Mouse (Mus musculus): ENCODE measurements around the gene Gh. TPM values are rescaled to one million over a fixed set of nuclear protein-coding genes. Genes with fewer than 3 reads are reported as not detected.

The Gh gene
- polyA plus RNA-seq, 1 experiment from 2014 or later = not detected

- peak overlapping the region; percentile 21 for H3K4me3 ChIP-seq (ENCODE audit: low read depth, low read length)
- DNase-seq (ENCODE audit: low spot score) = peak; percentile 88
- 45% methylated on average over 15 of the region's 15 CpGs for WGBS
These were observed 34.3 kb downstream of the Gh start for GRCm38 (mm10) chr11:106267311-106267852.

GRCm38 (mm10) chr11:106266431-106266830, 35.2 kb downstream of the Gh start:
- no peak overlapping the region for H3K9ac ChIP-seq (ENCODE audit: low read length)
- H3K9me3 ChIP-seq (ENCODE audit: control insufficient read depth, low read length) = no peaks in the 10 kb centered on the region
- no peaks in the 10 kb centered on the region for H3K27me3 ChIP-seq (ENCODE audit: control insufficient read depth, insufficient read depth, low read length)
- H3K27ac ChIP-seq (replicated peaks) = peak overlapping the region; percentile 92; the same call in 1 of the 2 replicates
- peaks cover 19% of the 10 kb centered on the region for H3K4me1 ChIP-seq (replicated peaks; ENCODE audit: control insufficient read depth, insufficient read depth)
- TF ChIP-seq CTCF (IDR thresholded peaks at IDR 0.05; ENCODE audit: low read depth) = no peak
- no peak for TF ChIP-seq EP300 (optimal IDR thresholded peaks at IDR 0.05)
- 93% methylated on average over 10 of the region's 10 CpGs for WGBS
- no peak overlapping the region for H3K4me2 ChIP-seq (replicated peaks; ENCODE audit: low read depth)
- H3K4me3 ChIP-seq (ENCODE audit: low read depth, low read length) = no peak overlapping the region
- ATAC-seq (ENCODE audit: low FRiP score, low TSS enrichment) = no peak
- no peak for DNase-seq (ENCODE audit: low spot score)
- peaks cover 43% of the 10 kb centered on the region for H3K36me3 ChIP-seq (ENCODE audit: control insufficient read depth, insufficient read depth, low read length)

More at GRCm38 (mm10) chr11:106267311-106267852, 34.3 kb downstream of the Gh start:
- H3K9me3 ChIP-seq (ENCODE audit: control insufficient read depth, low read length) = no peaks in the 10 kb centered on the region
- peak overlapping the region; percentile 46 for H3K4me2 ChIP-seq (replicated peaks; ENCODE audit: low read depth)
- peak overlapping the region; percentile 92 for H3K27ac ChIP-seq (replicated peaks)
- peaks cover 37% of the 10 kb centered on the region for H3K36me3 ChIP-seq (ENCODE audit: control insufficient read depth, insufficient read depth, low read length)
- no peaks in the 10 kb centered on the region for H3K27me3 ChIP-seq (ENCODE audit: control insufficient read depth, insufficient read depth, low read length)
- peak; percentile 62 for ATAC-seq (ENCODE audit: low FRiP score, low TSS enrichment)
- H3K4me1 ChIP-seq (replicated peaks; ENCODE audit: control insufficient read depth, insufficient read depth) = peaks cover 19% of the 10 kb centered on the region
- peak overlapping the region; percentile 50; the same call in 1 of the 2 replicates for H3K9ac ChIP-seq (ENCODE audit: low read length)
- no peak for TF ChIP-seq EP300 (optimal IDR thresholded peaks at IDR 0.05)
- TF ChIP-seq CTCF (IDR thresholded peaks at IDR 0.05; ENCODE audit: low read depth) = no peak

- WGBS = 82% methylated on average over 4 of the region's 4 CpGs
- H3K4me2 ChIP-seq (replicated peaks; ENCODE audit: low read depth) = no peak overlapping the region
- H3K9ac ChIP-seq (ENCODE audit: low read length) = no peak overlapping the region
- no peak overlapping the region for H3K4me3 ChIP-seq (ENCODE audit: low read depth, low read length)
- H3K36me3 ChIP-seq (ENCODE audit: control insufficient read depth, insufficient read depth, low read length) = peaks cover 43% of the 10 kb centered on the region
- H3K27ac ChIP-seq (replicated peaks) = no peak overlapping the region
- no peak for TF ChIP-seq EP300 (optimal IDR thresholded peaks at IDR 0.05)
- no peak for TF ChIP-seq CTCF (IDR thresholded peaks at IDR 0.05; ENCODE audit: low read depth)
- no peaks in the 10 kb centered on the region for H3K9me3 ChIP-seq (ENCODE audit: control insufficient read depth, low read length)
- ATAC-seq (ENCODE audit: low FRiP score, low TSS enrichment) (no peak), DNase-seq (ENCODE audit: low spot score) (no peak)
- H3K27me3 ChIP-seq (ENCODE audit: control insufficient read depth, insufficient read depth, low read length) = no peaks in the 10 kb centered on the region
- peaks cover 13% of the 10 kb centered on the region for H3K4me1 ChIP-seq (replicated peaks; ENCODE audit: control insufficient read depth, insufficient read depth)
These were observed 36.1 kb downstream of the Gh start for GRCm38 (mm10) chr11:106265570-106265969.

- ATAC-seq (ENCODE audit: low FRiP score, low TSS enrichment) (no peak), DNase-seq (ENCODE audit: low spot score) (no peak)
- WGBS = 82% methylated on average over 15 of the region's 15 CpGs
- Histone ChIP-seq H3K4me1 (replicated peaks; ENCODE audit: control insufficient read depth, insufficient read depth) (peaks cover 11% of the 10 kb centered on the region), H3K27ac (replicated peaks) (no peak overlapping the region), H3K9ac (ENCODE audit: low read length) (no peak overlapping the region), H3K36me3 (ENCODE audit: control insufficient read depth, insufficient read depth, low read length) (peaks cover 43% of the 10 kb centered on the region), H3K4me3 (ENCODE audit: low read depth, low read length) (no peak overlapping the region), H3K27me3 (ENCODE audit: control insufficient read depth, insufficient read depth, low read length) (no peaks in the 10 kb centered on the region), H3K4me2 (replicated peaks; ENCODE audit: low read depth) (no peak overlapping the region), H3K9me3 (ENCODE audit: control insufficient read depth, low read length) (no peaks in the 10 kb centered on the region)
- TF ChIP-seq CTCF (IDR thresholded peaks at IDR 0.05; ENCODE audit: low read depth) (no peak), EP300 (optimal IDR thresholded peaks at IDR 0.05) (no peak)
These were observed 36.7 kb downstream of the Gh start for GRCm38 (mm10) chr11:106264988-106265387.

GRCm38 (mm10) chr11:106263963-106264362, 37.7 kb downstream of the Gh start:
- DNase-seq (ENCODE audit: low spot score) = no peak

GRCm38 (mm10) chr11:106260826-106261450, 40.7 kb downstream of the Gh start:
- ATAC-seq (ENCODE audit: low FRiP score, low TSS enrichment) (no peak), DNase-seq (ENCODE audit: low spot score) (no peak)
- no peaks in the 10 kb centered on the region for H3K27me3 ChIP-seq (ENCODE audit: control insufficient read depth, insufficient read depth, low read length)
- no peak overlapping the region for H3K27ac ChIP-seq (replicated peaks)
- no peaks in the 10 kb centered on the region for H3K9me3 ChIP-seq (ENCODE audit: control insufficient read depth, low read length)
- H3K9ac ChIP-seq (ENCODE audit: low read length) = no peak overlapping the region
- H3K4me2 ChIP-seq (replicated peaks; ENCODE audit: low read depth) = no peak overlapping the region
- peaks cover 34% of the 10 kb centered on the region for H3K36me3 ChIP-seq (ENCODE audit: control insufficient read depth, insufficient read depth, low read length)
- WGBS = 74% methylated on average over 14 of the region's 14 CpGs
- H3K4me3 ChIP-seq (ENCODE audit: low read depth, low read length) = no peak overlapping the region
- H3K4me1 ChIP-seq (replicated peaks; ENCODE audit: control insufficient read depth, insufficient read depth) = 0 out of 2 replicates have a peak, but pooled peaks cover 2% of the 10 kb centered on the region
- TF ChIP-seq CTCF (IDR thresholded peaks at IDR 0.05; ENCODE audit: low read depth) = no peak
- no peak for TF ChIP-seq EP300 (optimal IDR thresholded peaks at IDR 0.05)

More at GRCm38 (mm10) chr11:106263963-106264362, 37.7 kb downstream of the Gh start:
- peaks cover 43% of the 10 kb centered on the region for H3K36me3 ChIP-seq (ENCODE audit: control insufficient read depth, insufficient read depth, low read length)
- no peaks in the 10 kb centered on the region for H3K9me3 ChIP-seq (ENCODE audit: control insufficient read depth, low read length)
- no peaks in the 10 kb centered on the region for H3K27me3 ChIP-seq (ENCODE audit: control insufficient read depth, insufficient read depth, low read length)
- ATAC-seq (ENCODE audit: low FRiP score, low TSS enrichment) = no peak
- H3K4me1 ChIP-seq (replicated peaks; ENCODE audit: control insufficient read depth, insufficient read depth) = peaks cover 9% of the 10 kb centered on the region
- WGBS = 85% methylated on average over 9 of the region's 9 CpGs
- H3K27ac ChIP-seq (replicated peaks) = no peak overlapping the region
- H3K9ac ChIP-seq (ENCODE audit: low read length) = no peak overlapping the region
- no peak overlapping the region for H3K4me3 ChIP-seq (ENCODE audit: low read depth, low read length)
- H3K4me2 ChIP-seq (replicated peaks; ENCODE audit: low read depth) = no peak overlapping the region
- TF ChIP-seq EP300 (optimal IDR thresholded peaks at IDR 0.05) = no peak
- no peak for TF ChIP-seq CTCF (IDR thresholded peaks at IDR 0.05; ENCODE audit: low read depth)

All from stomach, postnatal 0 days (tissue).